Mouse (Mus musculus) adipocyte (in vitro differentiated cells): ENCODE results near the gene Myl9.
"Not testable (repeated sequence)": the region's sequence is repeated elsewhere in the genome, so short reads cannot be mapped to it uniquely, and the experiment has no call there.

ENCODE experiments used
- DNase-seq: peaks from one replicate; pipeline ENCODE4 v3.0.0-alpha.2; 2016; ENCODE audit warnings: low spot score

The Myl9 gene

DNA sequence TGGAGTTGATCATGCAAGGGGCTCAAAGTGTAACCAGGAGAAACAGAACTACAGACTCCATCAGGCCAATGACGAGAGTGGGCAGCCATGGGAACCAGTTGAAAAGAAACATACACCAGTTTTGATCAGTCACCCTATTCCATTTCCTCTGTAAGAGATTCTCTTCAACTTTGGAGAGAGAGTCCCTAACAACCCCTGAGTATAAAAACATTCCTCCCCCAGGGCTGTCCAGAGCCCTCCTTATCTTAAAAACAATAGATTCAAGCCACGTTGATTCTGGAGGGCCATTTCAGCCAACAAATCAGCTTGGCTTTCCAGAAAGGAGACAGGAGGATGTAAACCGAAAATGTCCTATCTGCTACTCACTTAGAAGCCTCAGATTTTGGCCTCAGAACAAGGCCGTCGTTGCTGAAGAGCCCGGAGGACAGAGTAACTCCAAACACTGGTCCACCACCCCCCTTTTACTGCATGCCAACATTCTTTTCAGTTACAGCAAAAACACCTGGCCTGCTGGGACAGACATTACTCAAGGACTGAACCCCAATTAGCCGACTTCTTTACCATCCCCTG lies 8.9 kb downstream of the Myl9 start:
- DNase-seq = no peak

DNA sequence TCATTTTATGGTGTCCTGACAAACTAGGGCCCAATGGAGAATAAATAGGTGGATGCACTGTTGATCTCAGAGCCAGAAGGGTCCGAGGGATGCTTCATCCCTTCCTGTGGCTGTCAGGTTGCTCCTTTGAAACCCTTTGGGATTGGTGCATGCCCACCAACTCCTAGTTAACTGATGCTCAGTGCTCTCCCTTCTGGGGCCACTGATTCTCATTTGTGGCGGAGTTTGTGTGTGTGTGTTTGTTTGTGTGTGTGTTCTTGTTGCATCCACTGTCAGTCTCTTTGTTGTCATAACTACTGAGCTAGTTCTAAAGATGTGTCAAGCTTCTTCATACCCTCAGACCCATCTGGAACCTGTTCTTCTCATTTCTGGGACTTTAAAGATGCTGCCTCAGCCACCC lies 9.7 kb downstream of the Myl9 start:
- DNase-seq = no peak

- not testable (repeated sequence) for DNase-seq
Measured at GRCm38 (mm10) chr2:156786369-156786768, 11.1 kb downstream of the Myl9 start.

DNA sequence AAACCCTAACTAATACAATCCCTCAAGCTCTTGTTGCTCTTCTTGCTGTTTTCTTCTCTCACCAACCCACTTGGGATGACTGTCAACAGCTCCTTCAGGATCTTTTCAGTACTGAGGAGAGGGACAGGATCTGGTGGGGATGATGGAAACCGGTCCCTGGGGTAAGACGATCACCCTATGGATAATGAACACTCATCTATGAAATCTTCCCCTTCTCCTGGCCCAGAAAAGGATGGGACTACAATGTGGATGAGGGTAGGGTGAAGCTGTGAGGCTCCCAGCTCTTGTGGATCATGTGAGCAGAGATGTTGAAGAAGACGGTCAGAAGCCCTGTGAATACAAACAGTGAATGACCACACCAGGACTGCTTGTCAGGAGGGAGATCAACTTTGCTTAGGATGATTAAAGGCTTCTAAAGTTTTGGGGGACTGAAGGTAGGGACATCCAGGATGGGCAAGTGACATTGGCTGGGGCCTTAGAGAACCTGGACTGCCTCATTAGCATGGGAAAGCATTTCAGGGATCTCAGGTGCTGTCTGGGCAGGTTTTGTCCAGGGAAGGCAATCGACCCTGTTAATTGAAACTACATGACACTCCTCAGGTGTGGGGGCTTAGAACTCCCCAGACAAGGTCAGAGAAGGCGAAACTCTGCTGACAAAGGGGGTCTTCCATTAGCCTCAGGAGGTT lies 12.0 kb downstream of the Myl9 start:
- DNase-seq = no peak

DNA sequence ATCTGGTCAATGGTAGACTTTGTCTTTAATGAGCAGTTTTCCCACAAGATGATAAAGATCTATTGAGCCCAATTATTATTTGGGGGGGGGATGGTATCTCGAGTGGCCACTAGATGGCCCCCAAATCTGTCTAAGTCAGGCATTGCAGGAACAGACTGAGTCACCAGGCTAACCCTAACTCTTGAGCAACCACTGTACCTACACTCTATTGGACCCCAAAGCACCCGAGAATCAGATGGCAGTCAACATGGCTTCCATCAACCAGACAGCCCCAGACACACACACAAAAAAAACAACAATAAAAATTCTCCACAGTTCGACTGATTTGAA lies 12.5 kb downstream of the Myl9 start:
- peak; percentile 51 for DNase-seq

DNA sequence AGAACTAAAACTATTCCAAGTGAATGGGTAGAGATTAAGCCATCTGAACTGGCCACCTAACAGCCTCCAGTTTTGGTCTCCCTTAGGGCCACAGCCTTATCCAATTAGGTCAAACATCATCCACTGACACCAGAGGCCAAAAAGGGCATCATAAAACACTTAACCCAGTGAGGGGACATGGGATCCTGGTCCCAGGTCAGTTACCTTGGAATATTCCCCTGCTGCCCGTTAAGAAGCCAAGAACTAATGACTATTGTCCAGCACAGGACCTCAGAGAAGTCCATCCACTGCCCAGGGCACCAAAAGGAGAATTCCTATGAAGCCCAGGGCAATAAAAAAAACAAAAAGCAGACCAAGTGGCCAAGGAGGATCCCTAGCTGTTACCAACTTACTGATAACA lies 13.6 kb downstream of the Myl9 start:
- DNase-seq = no peak

DNA sequence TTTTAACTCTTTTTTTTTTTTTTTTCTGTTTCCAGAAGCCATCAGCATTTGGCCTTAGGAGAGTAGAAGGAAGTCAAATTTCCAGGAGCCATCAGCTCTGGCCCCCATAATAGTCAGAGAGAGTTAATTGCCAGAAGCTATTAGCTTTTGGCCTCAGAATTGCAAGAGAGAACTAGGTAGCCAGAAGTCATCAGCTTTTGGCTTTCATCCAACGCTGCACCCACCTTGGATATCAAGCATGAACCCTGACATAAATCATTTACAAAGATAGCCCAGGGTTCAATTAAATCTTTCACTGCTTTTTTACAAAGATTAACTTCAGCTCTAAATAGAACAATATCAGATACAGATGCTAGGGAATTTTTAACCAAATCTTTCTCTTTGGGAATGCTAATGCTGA lies 23.3 kb downstream of the Myl9 start:
- no peak for DNase-seq

- no peak for DNase-seq
Measured at GRCm38 (mm10) chr2:156801045-156801444, 25.8 kb downstream of the Myl9 start.

- DNase-seq = not testable (repeated sequence)
Measured at GRCm38 (mm10) chr2:156802116-156802515, 26.9 kb downstream of the Myl9 start.

GRCm38 (mm10) chr2:156803698-156804372 lies 28.6 kb downstream of the Myl9 start:
- no peak for DNase-seq

DNA sequence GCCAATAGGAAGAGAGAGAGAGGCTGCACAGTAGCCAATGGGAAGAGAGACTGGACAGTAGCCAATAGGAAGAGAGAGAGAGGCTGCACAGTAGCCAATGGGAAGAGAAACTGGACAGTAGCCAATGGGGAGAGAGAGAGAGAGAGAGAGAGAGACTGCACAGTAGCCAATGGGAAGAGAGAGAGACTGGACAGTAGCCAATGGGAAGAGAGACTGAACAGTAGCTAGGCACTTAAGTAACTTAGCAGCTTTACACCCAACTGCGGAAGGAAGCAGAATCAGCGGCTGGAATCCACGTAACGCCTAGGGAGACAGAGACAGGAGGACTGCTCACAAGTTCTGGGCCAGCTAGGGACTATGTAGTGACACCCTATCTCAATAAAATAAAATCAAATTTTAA lies 29.4 kb downstream of the Myl9 start:
- DNase-seq = no peak

- DNase-seq = no peak
Measured at GRCm38 (mm10) chr2:156806886-156807285, 31.7 kb downstream of the Myl9 start.

DNA sequence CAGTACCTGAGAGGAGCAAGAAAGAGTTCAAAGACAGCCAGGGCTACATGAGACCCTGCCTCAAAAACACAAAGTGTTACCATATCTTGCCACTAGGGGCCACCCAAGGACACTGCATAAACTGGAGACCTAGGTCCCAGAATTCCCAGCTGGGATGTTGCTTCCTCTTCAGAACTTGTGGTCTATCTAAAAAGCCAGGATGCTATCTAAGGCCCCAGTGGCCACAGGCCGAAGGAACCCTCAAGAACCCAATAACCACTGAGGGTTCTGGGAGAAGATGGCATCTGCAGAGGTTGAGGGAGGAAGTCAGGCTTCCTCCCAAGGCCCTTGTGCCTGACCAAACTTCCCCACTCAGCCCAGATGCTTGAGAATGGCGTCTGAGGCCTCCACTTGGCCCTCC lies 34.4 kb downstream of the Myl9 start:
- peak; percentile 78 for DNase-seq

GRCm38 (mm10) chr2:156810716-156811115 lies 35.5 kb downstream of the Myl9 start:
- peak; percentile 34 for DNase-seq

DNA sequence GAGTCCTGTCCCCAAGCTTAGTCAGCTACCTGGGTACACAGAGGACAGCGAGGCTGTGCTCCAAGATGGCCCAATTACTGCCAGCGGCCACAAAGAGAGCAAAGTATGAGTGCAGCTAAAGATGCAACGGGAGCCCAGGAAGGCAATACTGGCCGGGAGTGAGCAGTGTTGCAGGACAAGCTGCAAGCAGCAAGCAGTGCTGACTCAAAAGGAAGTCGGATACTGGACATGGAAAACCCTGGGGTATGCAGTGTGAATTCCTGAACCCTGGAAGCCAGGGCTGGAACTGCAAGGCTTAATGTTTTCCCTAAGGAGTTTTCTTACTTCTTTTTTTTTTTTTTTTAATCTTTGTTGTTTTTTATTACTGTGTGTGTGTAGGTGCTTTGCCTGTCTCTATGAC lies 36.3 kb downstream of the Myl9 start:
- DNase-seq = no peak

DNA sequence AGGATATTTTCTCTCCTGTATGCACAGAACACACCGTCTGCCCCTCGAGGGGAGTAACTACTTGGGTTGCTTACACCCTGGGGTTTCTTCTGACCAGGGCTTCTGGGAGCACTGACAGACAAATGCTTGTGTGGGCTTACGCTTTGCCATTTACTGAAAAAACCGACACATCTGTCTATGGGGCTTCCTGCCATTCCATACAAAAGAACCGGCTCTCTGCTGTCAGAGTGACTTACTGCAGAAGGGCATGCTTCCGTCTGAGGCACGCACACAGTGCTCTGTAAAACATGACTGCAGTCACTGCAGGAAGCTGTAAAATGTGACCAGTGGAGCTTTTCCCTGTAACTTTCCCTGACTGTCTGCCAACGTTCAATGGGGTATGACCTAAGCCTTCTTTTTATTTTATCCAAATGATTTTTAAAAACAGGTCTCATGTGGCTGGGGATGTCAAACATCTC lies 39.2 kb downstream of the Myl9 start:
- DNase-seq = peak; percentile 25

GRCm38 (mm10) chr2:156814893-156815292 lies 39.7 kb downstream of the Myl9 start:
- DNase-seq = no peak

DNA sequence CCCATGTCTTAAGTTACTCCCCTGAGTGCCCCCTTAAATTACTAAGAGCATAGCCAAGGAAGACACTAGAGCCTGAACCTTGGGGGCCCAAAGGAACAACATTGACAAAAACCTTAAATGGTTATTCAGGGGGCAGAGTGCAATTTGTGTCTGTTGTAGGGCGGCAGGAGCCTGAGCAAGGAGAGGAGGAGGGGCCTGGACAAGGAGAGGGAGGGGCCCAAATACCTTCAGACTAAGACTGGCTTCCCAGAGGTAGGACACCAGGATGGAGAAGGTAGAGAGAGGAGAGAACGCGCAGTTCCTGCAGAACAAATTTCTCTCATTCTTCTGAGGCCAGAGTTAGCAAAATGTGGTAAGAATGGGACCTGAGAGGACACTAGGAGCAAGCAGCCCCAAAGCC lies 40.2 kb downstream of the Myl9 start:
- no peak for DNase-seq

DNA sequence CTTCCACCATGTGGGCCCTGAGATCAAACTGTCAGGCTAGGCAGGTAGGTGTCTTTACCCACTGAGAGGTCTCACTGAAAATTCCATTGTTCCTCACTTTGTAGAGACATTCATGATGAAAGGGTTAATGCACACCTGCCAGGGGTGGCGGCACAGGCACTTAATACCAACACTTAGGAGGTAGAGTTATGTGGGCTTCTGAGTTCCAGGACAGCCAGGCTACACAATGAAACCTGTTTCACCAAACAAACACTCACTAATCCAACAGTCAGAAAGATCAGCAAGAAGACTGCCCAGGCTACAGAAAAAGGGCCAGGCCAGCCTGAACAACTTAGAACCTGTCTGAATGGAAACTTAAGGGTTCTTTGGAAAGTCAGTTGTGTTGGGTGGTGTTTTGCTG lies 40.9 kb downstream of the Myl9 start:
- no peak for DNase-seq

DNA sequence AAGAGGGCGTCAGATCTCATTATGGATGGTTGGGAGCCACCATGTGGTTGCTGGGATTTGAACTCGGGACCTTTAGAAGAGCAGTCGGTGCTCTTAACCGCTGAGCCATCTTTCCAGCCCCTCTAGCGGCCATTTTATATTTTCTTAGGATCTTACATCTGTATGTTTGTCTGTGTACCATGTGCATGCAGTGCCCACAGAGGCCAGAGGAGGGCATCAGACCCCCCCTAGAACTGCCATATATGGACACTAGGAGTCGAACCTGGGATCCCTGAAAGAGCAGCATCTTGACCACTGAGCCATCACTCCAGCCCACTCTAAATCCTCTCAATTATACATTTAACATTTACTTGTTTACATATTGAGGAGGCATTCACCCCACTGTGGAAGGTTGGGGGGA lies 49.9 kb downstream of the Myl9 start:
- not testable (repeated sequence) for DNase-seq
